Mouse (Mus musculus): ENCODE measurements around the gene Gm28539. TPM values are rescaled to one million over a fixed set of nuclear protein-coding genes. Genes with fewer than 3 reads are reported as not detected.
"Not testable (repeated sequence)": the region's sequence is repeated elsewhere in the genome, so short reads cannot be mapped to it uniquely, and the experiment has no call there.

Gene Gm28539
- polyA plus RNA-seq, 2 experiments, result not detected

- no peaks in the 10 kb centered on the region for H3K27me3 ChIP-seq (ENCODE audit: control insufficient read depth, insufficient read depth, low read length)
- TF ChIP-seq CTCF (IDR thresholded peaks at IDR 0.05; ENCODE audit: low read depth), result no peak
- no peak for TF ChIP-seq EP300 (IDR thresholded peaks at IDR 0.05; ENCODE audit: low read depth)
- no peak overlapping the region for H3K4me3 ChIP-seq (ENCODE audit: insufficient read depth in 1 of 2, low read depth in 2 of 2, low read length in 2 of 2)
- H3K9me3 ChIP-seq (ENCODE audit: control insufficient read depth, low read length), result no peaks in the 10 kb centered on the region
- ATAC-seq (ENCODE audit: insufficient read depth), result no peak
- WGBS (ENCODE audit: insufficient replicate concordance), result 85% methylated on average over 9 of the region's 9 CpGs
- no peaks in the 10 kb centered on the region for H3K4me1 ChIP-seq (replicated peaks; ENCODE audit: control insufficient read depth in 2 of 2, insufficient read depth in 2 of 2, low read length in 1 of 2)
- H3K9ac ChIP-seq (replicated peaks), result no peak overlapping the region
- peaks cover 9% of the 10 kb centered on the region for H3K36me3 ChIP-seq (replicated peaks; ENCODE audit: control insufficient read depth, insufficient read depth, low read depth)
- H3K27ac ChIP-seq, result no peak overlapping the region
- no peak for DNase-seq (ENCODE audit: low read depth in 3 of 3, low spot score in 3 of 3)
- no peak overlapping the region for H3K4me2 ChIP-seq (ENCODE audit: low read depth)
Observed at GRCm38 (mm10) chr16:18969420-18970128, 133.2 kb downstream of the Gm28539 start.

- ATAC-seq (ENCODE audit: insufficient read depth) (no peak), DNase-seq (ENCODE audit: low read depth in 3 of 3, low spot score in 3 of 3) (no peak)
- Histone ChIP-seq H3K4me1 (replicated peaks; ENCODE audit: control insufficient read depth in 2 of 2, insufficient read depth in 2 of 2, low read length in 1 of 2) (no peaks in the 10 kb centered on the region), H3K27ac (no peak overlapping the region), H3K4me3 (ENCODE audit: insufficient read depth in 1 of 2, low read depth in 2 of 2, low read length in 2 of 2) (no peak overlapping the region), H3K4me2 (ENCODE audit: low read depth) (no peak overlapping the region), H3K9me3 (ENCODE audit: control insufficient read depth, low read length) (no peaks in the 10 kb centered on the region), H3K36me3 (replicated peaks; ENCODE audit: control insufficient read depth, insufficient read depth, low read depth) (peaks cover 9% of the 10 kb centered on the region), H3K9ac (replicated peaks) (no peak overlapping the region), H3K27me3 (ENCODE audit: control insufficient read depth, insufficient read depth, low read length) (no peaks in the 10 kb centered on the region)
- 77% methylated on average over 3 of the region's 3 CpGs for WGBS (ENCODE audit: insufficient replicate concordance)
- no peak for TF ChIP-seq EP300 (IDR thresholded peaks at IDR 0.05; ENCODE audit: low read depth)
- no peak for TF ChIP-seq CTCF (IDR thresholded peaks at IDR 0.05; ENCODE audit: low read depth)
Observed at GRCm38 (mm10) chr16:18970837-18971236, 134.5 kb downstream of the Gm28539 start.

GRCm38 (mm10) chr16:18975665-18976064, 139.3 kb downstream of the Gm28539 start:
- H3K27me3 ChIP-seq (ENCODE audit: control insufficient read depth, insufficient read depth, low read length); DNase-seq (ENCODE audit: low read depth in 3 of 3, low spot score in 3 of 3); H3K4me3 ChIP-seq (ENCODE audit: insufficient read depth in 1 of 2, low read depth in 2 of 2, low read length in 2 of 2); ATAC-seq (ENCODE audit: insufficient read depth); H3K9me3 ChIP-seq (ENCODE audit: control insufficient read depth, low read length); H3K27ac ChIP-seq; H3K4me2 ChIP-seq (ENCODE audit: low read depth); H3K4me1 ChIP-seq (replicated peaks; ENCODE audit: control insufficient read depth in 2 of 2, insufficient read depth in 2 of 2, low read length in 1 of 2); H3K36me3 ChIP-seq (replicated peaks; ENCODE audit: control insufficient read depth, insufficient read depth, low read depth); H3K9ac ChIP-seq (replicated peaks): not testable (repeated sequence)
- 76% methylated on average over 23 of the region's 23 CpGs for WGBS (ENCODE audit: insufficient replicate concordance)

- no peak overlapping the region for H3K4me2 ChIP-seq (ENCODE audit: low read depth)
- H3K9me3 ChIP-seq (ENCODE audit: control insufficient read depth, low read length), result no peaks in the 10 kb centered on the region; the same call in 1 of the 2 replicates
- TF ChIP-seq EP300 (IDR thresholded peaks at IDR 0.05; ENCODE audit: low read depth), result no peak
- TF ChIP-seq CTCF (IDR thresholded peaks at IDR 0.05; ENCODE audit: low read depth), result no peak
- no peaks in the 10 kb centered on the region for H3K36me3 ChIP-seq (replicated peaks; ENCODE audit: control insufficient read depth, insufficient read depth, low read depth)
- WGBS (ENCODE audit: insufficient replicate concordance), result 78% methylated on average over 23 of the region's 23 CpGs
- no peaks in the 10 kb centered on the region for H3K4me1 ChIP-seq (replicated peaks; ENCODE audit: control insufficient read depth in 2 of 2, insufficient read depth in 2 of 2, low read length in 1 of 2)
- H3K27me3 ChIP-seq (ENCODE audit: control insufficient read depth, insufficient read depth, low read length), result no peaks in the 10 kb centered on the region
- ATAC-seq (ENCODE audit: insufficient read depth) (no peak), DNase-seq (ENCODE audit: low read depth in 3 of 3, low spot score in 3 of 3) (no peak)
- no peak overlapping the region for H3K9ac ChIP-seq (replicated peaks)
- H3K4me3 ChIP-seq (ENCODE audit: insufficient read depth in 1 of 2, low read depth in 2 of 2, low read length in 2 of 2), result no peak overlapping the region
- no peak overlapping the region for H3K27ac ChIP-seq
Observed at GRCm38 (mm10) chr16:18976315-18976714, 139.9 kb downstream of the Gm28539 start.

GRCm38 (mm10) chr16:18986381-18986780, 150.0 kb downstream of the Gm28539 start:
- no peak for TF ChIP-seq EP300 (IDR thresholded peaks at IDR 0.05; ENCODE audit: low read depth)
- no peak for TF ChIP-seq CTCF (IDR thresholded peaks at IDR 0.05; ENCODE audit: low read depth)
- Histone ChIP-seq H3K36me3 (replicated peaks; ENCODE audit: control insufficient read depth, insufficient read depth, low read depth) (no peaks in the 10 kb centered on the region), H3K27me3 (ENCODE audit: control insufficient read depth, insufficient read depth, low read length) (no peaks in the 10 kb centered on the region), H3K4me3 (ENCODE audit: insufficient read depth in 1 of 2, low read depth in 2 of 2, low read length in 2 of 2) (no peak overlapping the region), H3K4me1 (replicated peaks; ENCODE audit: control insufficient read depth in 2 of 2, insufficient read depth in 2 of 2, low read length in 1 of 2) (no peaks in the 10 kb centered on the region), H3K27ac (no peak overlapping the region), H3K4me2 (ENCODE audit: low read depth) (no peak overlapping the region), H3K9me3 (ENCODE audit: control insufficient read depth, low read length) (no peaks in the 10 kb centered on the region), H3K9ac (replicated peaks) (no peak overlapping the region)
- DNase-seq (ENCODE audit: low read depth in 3 of 3, low spot score in 3 of 3) (no peak), ATAC-seq (ENCODE audit: insufficient read depth) (no peak)
- WGBS (ENCODE audit: insufficient replicate concordance), result 70% methylated on average over 3 of the region's 3 CpGs

Data from liver, embryonic 14.5 days (tissue).